Mouse (Mus musculus) megakaryocyte progenitor cell, adult 5-6 weeks (primary cell): ENCODE data around the gene Ppfibp2. TPM values are rescaled to one million over a fixed set of nuclear protein-coding genes. Genes with fewer than 3 reads are reported as not detected.

Experiments used
- ATAC-seq: replicated peaks from 2 replicates; pipeline ENCODE4 v1.8.0; 2016; ENCODE audit warnings: mild to moderate bottlenecking, moderate TSS enrichment, inconsistent platforms; ENCODE audit not compliant: poor library complexity
- total RNA-seq, 2 experiments: library from RNA; stranded (forward) in 1 of 2; stranded (reverse) in 1 of 2; fragments of 157-497, 149-512 nt in 1 of 2; fragments of 200-1000 nt in 1 of 2; gene quantifications; 2 replicates each; pipeline versions ENCODE4 v1.2.3 to v1.2.4; 2015 to 2017

The Ppfibp2 gene
- total RNA-seq, 2 experiments from 2014 or later = 3.3 to 4.8 TPM

- ATAC-seq = no peak
Measured at GRCm38 (mm10) chr7:107752031-107752520, 157.1 kb downstream of the Ppfibp2 start.

GRCm38 (mm10) chr7:107755905-107756304 is 160.9 kb downstream of the Ppfibp2 start:
- no peak for ATAC-seq

GRCm38 (mm10) chr7:107756748-107757147 is 161.7 kb downstream of the Ppfibp2 start:
- peak; percentile 52 for ATAC-seq

- ATAC-seq = peak; percentile 71
Measured at GRCm38 (mm10) chr7:107757308-107758151, 162.5 kb downstream of the Ppfibp2 start, which contains the start of gene Cyb5r2. Gene Cyb5r2, minus strand, starts transcription at chr7:107758032.

GRCm38 (mm10) chr7:107770812-107771211 is 175.8 kb downstream of the Ppfibp2 start:
- ATAC-seq = no peak

- ATAC-seq = no peak
Measured at GRCm38 (mm10) chr7:107778216-107778615, 183.2 kb downstream of the Ppfibp2 start.

DNA sequence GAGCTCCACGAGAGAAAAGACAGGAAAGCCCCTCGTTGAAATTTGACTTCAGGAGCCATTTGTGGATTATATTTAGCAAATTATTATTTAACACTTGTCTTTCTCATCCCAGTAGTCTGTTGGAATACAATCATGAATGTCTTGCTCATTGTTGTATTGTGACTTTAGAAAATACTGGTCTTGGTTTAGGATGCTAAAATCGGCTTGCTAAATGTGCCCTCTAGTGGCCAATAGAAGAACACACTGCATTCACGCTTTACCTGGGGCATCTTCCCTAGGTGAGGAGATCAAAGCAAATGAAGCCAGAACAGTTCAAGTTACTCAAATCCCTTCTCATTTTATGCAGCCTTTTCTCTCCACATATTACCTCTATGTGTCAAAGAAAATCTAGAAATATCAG is 184.6 kb downstream of the Ppfibp2 start:
- ATAC-seq = peak; percentile 65

DNA sequence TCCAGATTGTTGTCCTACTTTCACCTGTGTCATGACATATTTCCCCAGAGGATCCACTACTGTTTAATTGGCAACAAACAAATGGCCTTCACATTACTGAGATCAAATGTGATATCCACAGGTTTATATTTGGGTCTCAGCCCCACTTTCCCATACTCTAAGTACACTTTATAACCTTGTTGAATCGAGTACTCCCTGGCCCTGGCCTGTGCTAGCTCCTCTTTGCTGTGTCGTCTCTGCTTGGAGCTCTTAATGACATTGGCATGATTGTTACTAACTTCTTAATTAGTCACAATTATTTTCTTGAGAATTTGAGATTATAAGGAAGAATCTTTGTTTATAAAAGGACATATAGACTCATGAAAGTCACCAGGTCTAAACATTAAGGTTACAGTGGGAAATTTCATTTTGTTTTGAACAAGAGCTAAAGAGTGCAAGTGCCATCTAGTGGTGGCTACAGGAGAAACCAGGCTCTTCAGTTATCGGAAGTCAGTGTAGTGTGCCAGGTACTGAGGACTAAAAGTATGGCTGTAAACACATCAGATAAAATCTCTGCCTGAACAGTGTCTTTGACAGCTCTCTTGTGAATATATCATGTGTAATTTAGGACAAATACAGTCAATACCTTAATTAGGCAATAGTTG is 193.1 kb downstream of the Ppfibp2 start:
- peak; percentile 90 for ATAC-seq

DNA sequence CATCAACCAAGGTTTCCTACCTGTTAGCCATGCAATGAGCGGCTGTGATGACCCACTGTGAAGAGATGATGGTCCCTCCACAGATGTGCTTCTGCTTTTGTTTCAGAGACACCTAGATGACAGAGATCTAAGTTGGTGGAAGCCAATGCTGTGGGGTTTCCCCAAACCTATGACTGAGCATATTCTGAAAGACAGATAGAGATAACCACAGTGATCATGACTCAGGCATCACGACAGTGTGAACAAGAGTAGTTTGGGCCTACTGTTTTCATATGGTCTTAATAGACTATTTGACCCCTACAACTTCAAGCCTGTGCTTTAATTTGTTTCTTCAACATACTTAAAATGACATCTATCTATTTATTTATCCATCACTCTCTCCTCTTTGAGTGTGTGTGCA is 201.5 kb downstream of the Ppfibp2 start:
- no peak for ATAC-seq

Other genes with a start within 250 kb of the Ppfibp2 start
- 0.05 TPM in 1 of 2 replicates, not detected in the other for gene Syt9, start 224.5 kb upstream of the Ppfibp2 start, total RNA-seq (2015)
- 0.07 TPM in 1 of 2 replicates, not detected in the other for gene Syt9, start 224.5 kb upstream of the Ppfibp2 start, total RNA-seq (2017)
- not detected in 2 replicates for gene Olfml1, start 27.8 kb upstream of the Ppfibp2 start, total RNA-seq (2015)
- 0.41 TPM in 1 of 2 replicates, not detected in the other for gene Olfml1, start 27.8 kb upstream of the Ppfibp2 start, total RNA-seq (2017)
- not detected in 2 replicates for gene 5330417H12Rik, start 30.0 kb downstream of the Ppfibp2 start, total RNA-seq (2015)
- gene 5330417H12Rik, start 30.0 kb downstream of the Ppfibp2 start, total RNA-seq (2017) = not detected in 2 replicates
- not detected in 2 replicates for gene Cyb5r2, start 162.8 kb downstream of the Ppfibp2 start, total RNA-seq (2015)
- not detected in 2 replicates for gene Cyb5r2, start 162.8 kb downstream of the Ppfibp2 start, total RNA-seq (2017)
- not detected in 2 replicates for gene Ovch2, start 206.0 kb downstream of the Ppfibp2 start, total RNA-seq (2015)
- not detected in 2 replicates for gene Ovch2, start 206.0 kb downstream of the Ppfibp2 start, total RNA-seq (2017)
- gene Olfr467, start 217.1 kb downstream of the Ppfibp2 start, total RNA-seq (2015) = not detected in 2 replicates
- gene Olfr467, start 217.1 kb downstream of the Ppfibp2 start, total RNA-seq (2017) = not detected in 2 replicates
- not detected in 2 replicates for gene Olfr469, start 230.3 kb downstream of the Ppfibp2 start, total RNA-seq (2015)
- not detected in 2 replicates for gene Olfr469, start 230.3 kb downstream of the Ppfibp2 start, total RNA-seq (2017)